Mouse (Mus musculus) right cerebral cortex, postnatal 4 days (tissue): ENCODE measurements at regions not wholly inside any gene's neighbourhood (a gene's known extent, or its start where the extent isn't known, plus 50 kb on each side); places are given as distances from the start of the nearest gene placed in this dataset.

Source experiments
- DNase-seq: peaks from one replicate; pipeline ENCODE4 v3.0.0-alpha.2; 2022

GRCm38 (mm10) chr15:52783940-52784339, 1100.8 kb upstream of the Gm7489 start:
- DNase-seq = no peak

- DNase-seq = no peak
Measured at GRCm38 (mm10) chr15:52785196-52785595, 1099.5 kb upstream of the Gm7489 start.

- DNase-seq = no peak
Measured at GRCm38 (mm10) chr15:52785976-52786375, 1098.7 kb upstream of the Gm7489 start.

GRCm38 (mm10) chr15:52805479-52806199, 1079.1 kb upstream of the Gm7489 start:
- no peak for DNase-seq

- peak; percentile 12 for DNase-seq
Measured at GRCm38 (mm10) chr15:52808622-52809021, 1076.1 kb upstream of the Gm7489 start.

GRCm38 (mm10) chr15:52820796-52821195, 1063.9 kb upstream of the Gm7489 start:
- DNase-seq = no peak

GRCm38 (mm10) chr15:52836896-52837295, 1047.8 kb upstream of the Gm7489 start:
- DNase-seq = no peak

GRCm38 (mm10) chr15:52848132-52848531, 1036.6 kb upstream of the Gm7489 start:
- DNase-seq = no peak

- DNase-seq = no peak
Measured at GRCm38 (mm10) chr15:52858682-52859081, 1026.0 kb upstream of the Gm7489 start.

GRCm38 (mm10) chr15:52863494-52863893, 1021.2 kb upstream of the Gm7489 start:
- DNase-seq = no peak

GRCm38 (mm10) chr15:52892244-52892950, 992.3 kb upstream of the Gm7489 start:
- DNase-seq = no peak

- DNase-seq = no peak
Measured at GRCm38 (mm10) chr15:52898107-52898506, 986.6 kb upstream of the Gm7489 start.

- no peak for DNase-seq
Measured at GRCm38 (mm10) chr15:52899403-52899802, 985.3 kb upstream of the Gm7489 start.

GRCm38 (mm10) chr15:52899822-52900221, 984.9 kb upstream of the Gm7489 start:
- no peak for DNase-seq

- DNase-seq = no peak
Measured at GRCm38 (mm10) chr15:52905231-52905630, 979.5 kb upstream of the Gm7489 start.

GRCm38 (mm10) chr15:52907217-52907616, 977.5 kb upstream of the Gm7489 start:
- no peak for DNase-seq

- no peak for DNase-seq
Measured at GRCm38 (mm10) chr15:52922277-52922676, 962.4 kb upstream of the Gm7489 start.

GRCm38 (mm10) chr15:52928408-52928807, 956.3 kb upstream of the Gm7489 start:
- DNase-seq = no peak

GRCm38 (mm10) chr15:52937138-52937537, 947.6 kb upstream of the Gm7489 start:
- DNase-seq = no peak

- DNase-seq = no peak
Measured at GRCm38 (mm10) chr15:52944592-52944991, 940.1 kb upstream of the Gm7489 start.

- DNase-seq = no peak
Measured at GRCm38 (mm10) chr15:52948196-52948595, 936.5 kb upstream of the Gm7489 start.

GRCm38 (mm10) chr15:52953480-52953879, 931.2 kb upstream of the Gm7489 start:
- DNase-seq = no peak

- DNase-seq = no peak
Measured at GRCm38 (mm10) chr15:52954715-52955593, 929.8 kb upstream of the Gm7489 start.
